Mouse (Mus musculus) layer of hippocampus, postnatal 14 days (tissue): ENCODE results near the gene Padi4. TPM values are rescaled to one million over a fixed set of nuclear protein-coding genes. Genes with fewer than 3 reads are reported as not detected.

Experiments used
- DNase-seq, 2 experiments: peaks; one replicate each; pipeline ENCODE4 v3.0.0; 2021 to 2022; ENCODE audit warnings: low spot score in 2 of 2, mixed read lengths in 1 of 2
- total RNA-seq, 2 experiments: library from RNA; stranded (reverse); gene quantifications; 2 replicates each; pipeline ENCODE4 v1.2.3; 2021

Gene Padi4
- total RNA-seq, 2 experiments from 2014 or later: not detected

DNA sequence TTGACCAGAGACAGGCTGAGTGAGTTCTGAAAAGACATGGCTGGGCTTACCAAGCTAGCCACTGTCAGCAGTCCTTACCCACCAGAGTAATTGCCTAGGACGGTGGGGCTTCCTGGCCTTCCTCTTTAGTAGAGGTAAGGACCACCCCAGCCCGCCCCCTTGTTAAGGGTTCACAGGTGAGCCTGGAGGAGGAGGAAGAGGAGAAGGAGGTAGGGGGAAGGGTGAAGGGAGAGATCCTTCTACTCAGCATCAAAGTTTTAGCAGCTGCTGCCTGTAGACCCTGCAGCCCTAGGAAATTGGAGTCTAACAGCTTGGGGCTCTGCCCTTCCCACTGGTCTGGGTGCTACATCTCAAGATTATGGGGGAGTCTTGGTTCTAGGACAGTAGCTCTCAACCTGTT, 31.5 kb downstream of the Padi4 start, which contains the start of gene Padi6:
Gene Padi6 (minus strand): TSS at position 101 of the 400 bp plus-strand sequence.
- no peak for DNase-seq

DNA sequence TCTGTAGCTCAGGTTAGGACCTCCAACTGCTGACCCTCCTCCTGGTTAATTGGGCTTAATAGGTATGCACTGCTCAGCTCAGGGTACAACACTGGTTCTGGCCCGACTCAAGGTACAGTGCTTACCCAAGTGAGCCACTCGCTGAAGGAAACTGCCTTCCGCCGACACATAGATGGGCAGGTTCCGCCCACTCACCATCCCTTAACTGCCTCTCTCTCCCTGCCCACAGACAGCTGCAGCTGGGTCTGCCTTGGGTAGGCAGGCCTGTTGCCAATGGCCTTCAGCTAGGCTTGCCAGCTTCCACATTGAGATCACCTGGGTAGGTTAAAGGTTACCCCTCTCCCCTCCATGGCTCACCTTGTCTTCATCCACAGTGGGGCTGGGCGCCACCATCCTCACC, 32.6 kb downstream of the Padi4 start:
- no peak for DNase-seq

DNA sequence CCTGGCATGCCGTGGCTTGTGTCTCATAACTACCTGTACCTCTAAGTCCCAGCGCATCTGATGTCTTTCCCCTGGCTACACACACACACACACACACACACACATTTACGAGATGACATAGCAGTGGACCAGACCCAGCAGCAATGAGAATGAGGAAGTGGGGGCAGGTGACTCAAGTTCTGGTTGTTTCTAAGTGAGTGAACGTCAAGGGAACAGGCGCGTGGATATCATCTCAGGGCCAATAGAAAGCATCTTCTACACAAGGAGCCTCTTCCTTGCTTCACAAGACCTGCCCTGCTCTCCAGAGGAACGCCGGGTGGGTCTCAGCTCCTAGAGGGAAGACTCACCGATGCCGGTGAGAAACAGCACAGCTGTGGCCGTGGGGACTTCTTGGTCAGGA, 33.4 kb downstream of the Padi4 start:
- DNase-seq: no peak

DNA sequence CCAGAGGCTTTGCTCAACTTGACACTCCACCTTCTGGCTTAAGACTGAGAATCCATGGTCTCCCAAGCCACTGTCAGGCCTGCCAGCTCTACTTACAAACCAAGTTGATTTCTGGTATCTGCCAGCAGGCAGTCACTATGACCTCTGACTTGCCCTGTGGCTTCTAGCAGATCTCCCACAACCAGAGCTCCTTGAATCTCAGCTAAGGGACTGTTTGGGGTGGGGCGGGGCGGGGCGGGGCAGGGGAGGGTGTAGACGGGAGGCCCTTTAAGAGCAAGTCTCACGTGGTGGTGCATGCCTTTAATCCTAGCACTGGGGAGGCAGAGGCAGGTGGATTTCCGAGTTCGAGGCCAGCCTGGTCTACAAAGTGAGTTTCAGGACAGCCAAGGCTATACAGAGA, 41.2 kb downstream of the Padi4 start:
- no peak for DNase-seq

DNA sequence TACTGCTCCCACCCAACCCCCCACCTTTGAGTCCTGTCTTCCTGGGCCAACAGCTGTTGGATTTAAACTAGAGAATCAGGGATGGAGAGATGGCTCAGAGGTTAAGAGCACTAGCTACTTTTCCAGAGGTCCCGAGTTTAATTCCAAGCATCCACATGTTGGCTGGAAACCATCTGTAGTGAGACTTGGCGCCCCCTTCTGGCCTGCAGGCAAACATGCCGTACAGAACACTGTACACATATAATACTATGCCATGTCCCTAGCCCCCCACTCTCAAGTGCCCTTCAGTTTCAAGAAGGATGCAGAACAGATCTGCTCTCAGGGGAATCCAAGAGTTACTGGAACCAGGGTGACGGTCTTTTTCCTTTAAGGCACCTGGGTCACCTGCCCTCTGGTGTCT, 42.4 kb downstream of the Padi4 start:
- DNase-seq: no peak

DNA sequence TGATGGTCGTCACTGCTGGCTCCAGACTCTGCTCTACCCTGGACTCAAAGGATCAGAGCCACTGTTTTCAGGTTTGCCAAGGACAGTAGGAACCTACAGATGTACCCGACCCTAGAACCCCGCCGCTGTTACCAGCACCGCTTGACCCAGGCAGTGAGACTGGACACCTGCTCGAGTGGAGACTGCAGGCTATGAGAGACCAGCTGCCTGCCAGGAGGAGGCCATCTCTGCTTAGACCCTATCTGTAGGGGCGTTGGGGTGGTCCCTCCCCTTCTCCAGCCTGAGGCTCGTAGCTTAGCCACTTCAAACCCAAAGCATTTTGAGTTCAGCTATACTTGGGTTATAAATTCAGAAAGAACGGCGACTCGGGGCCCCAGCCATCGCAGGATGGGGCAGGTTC, 47.1 kb downstream of the Padi4 start:
- no peak for DNase-seq

DNA sequence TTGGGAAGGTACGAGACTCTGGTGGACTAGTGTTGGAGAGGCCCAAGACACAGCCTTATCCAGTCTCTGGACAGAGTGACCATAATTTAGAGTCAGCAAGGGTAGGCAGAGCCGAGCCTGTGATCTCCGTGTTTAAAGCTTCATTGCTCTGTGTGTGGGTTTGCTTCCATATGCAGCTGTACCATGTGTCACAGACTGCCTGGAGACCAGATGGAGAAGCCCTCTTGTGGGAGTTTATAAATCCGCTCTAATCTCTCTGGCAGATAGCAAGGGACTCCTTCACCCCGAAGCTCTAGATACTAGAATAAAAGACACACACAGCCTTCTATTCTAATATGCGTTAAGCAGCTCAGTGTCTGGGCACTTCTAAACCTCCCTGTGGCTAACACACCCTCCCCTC, 49.3 kb downstream of the Padi4 start:
- DNase-seq: peak in 1 of 2 experiments; percentile 60

DNA sequence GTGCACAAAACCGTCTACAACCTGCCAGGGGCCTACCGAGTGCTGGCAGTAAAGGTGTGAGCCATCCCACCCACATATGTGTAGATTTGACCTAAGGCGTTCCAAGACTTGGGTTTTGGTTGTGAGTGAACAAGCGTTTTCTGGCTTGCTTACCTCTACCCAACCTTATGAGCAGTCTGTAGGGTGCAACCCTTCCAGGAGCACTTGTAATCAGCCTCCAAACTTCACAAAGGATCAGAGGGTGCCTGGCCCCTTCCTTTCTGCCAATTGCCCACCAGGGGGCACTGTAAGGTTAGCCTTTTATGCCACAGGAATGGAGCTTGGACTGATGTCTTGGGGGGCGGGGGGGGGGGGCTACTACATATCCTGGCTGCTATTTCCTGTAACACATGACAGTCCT, 50.2 kb downstream of the Padi4 start:
- DNase-seq: no peak

DNA sequence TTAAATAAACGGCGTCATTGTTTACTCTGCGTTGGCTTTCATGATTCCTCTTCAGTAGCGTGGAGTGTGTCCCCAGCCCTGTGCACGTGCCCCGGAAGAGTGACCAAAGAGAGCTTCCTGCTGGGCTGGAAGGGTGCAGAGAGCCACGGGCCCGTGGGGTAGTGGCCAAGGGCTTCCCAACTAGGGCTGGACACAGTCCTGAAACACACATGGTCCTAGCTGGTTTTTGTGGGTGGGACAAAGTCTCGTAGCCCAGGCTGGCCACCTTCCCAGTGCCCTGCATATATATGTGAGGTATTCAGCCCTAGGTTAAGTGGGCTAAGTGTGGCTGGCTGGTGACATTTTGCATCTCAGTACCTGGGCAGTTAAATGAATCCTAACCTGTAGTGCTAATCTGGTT, 50.8 kb downstream of the Padi4 start:
- DNase-seq: no peak

DNA sequence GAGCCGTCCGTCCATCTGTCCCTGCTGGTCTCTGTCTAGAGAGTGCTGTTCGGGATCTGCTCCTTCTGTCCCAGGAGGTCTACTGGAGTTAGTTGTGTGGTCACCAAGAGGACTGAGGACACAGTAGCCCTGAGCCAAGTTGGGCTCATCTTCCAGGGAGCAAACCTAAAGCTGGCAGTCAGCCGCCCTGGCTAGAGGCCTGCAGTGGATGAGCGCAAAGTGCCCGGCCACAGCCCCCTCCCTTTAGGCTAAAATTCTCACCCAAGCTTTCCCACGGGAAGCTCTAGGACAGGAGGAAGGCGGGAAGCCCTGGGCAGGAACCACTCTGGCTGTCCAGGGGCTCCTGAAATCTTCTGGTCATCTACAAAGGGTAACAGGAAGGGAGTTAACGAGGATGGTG, 51.3 kb downstream of the Padi4 start:
- DNase-seq: no peak

DNA sequence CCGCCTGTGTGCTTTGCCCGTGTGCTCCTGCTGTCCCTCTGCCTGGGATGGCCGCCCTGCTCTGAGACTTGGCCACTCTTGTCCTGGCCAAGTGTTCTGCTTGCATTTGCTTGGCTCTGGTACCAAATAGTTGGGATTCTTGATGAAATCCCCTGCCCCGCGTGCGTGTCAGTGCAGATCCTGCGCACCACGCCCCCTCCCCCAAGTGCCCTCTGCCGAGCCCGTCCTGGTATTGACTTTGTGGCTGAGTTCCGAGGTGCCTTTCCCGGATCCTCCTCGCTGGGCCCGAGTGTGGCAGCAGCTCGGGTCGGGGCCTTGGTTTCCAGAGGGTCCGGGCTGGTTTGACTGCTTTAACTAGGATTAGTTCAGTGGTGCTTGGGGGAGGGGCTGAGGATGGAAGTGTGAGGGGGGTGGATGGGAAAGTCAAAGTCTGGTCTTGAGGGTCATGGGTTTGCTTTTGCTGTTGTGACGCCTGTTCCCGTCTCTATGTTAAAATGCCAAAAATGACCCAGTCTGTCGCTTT, 52.0 kb downstream of the Padi4 start:
- no peak for DNase-seq

DNA sequence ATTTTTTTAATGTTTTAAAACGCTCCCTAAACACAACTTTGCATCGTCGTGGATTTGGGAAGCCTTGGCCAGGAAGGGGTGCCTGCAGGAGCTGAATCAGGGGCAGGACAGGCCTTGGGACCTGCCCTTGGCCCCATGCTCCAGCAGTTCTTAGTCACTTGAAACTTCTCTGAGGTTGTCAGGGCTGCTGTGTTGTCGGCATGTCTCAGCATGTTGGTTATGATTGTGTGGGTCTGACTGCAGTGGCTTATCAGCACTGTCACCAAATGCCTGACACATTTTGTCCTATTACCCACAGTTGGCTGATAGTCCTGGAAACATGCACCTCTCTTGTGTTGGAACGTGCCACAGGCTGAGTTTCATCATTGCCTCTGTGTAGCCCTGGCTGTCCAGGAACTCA, 53.9 kb downstream of the Padi4 start:
- no peak for DNase-seq

DNA sequence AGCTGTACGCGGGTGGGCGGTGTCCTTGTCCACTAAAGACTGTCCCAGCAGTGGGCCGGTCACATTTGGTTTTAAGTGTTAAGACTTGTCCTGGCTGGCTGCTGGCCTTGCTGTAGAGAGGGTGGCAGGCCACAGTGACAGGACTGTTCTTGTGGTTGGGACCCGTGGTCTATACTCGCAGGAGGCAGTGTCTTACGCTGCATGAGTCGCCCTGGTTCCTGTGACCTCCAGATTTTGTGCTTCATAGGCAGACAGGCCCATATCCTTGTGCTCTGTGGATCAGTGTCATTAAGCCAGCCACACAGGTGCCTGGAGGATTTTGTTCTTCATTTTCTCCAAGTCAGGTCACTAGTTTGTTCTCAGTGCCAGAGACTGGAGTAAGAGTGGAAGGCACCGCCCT, 55.6 kb downstream of the Padi4 start:
- DNase-seq: no peak

DNA sequence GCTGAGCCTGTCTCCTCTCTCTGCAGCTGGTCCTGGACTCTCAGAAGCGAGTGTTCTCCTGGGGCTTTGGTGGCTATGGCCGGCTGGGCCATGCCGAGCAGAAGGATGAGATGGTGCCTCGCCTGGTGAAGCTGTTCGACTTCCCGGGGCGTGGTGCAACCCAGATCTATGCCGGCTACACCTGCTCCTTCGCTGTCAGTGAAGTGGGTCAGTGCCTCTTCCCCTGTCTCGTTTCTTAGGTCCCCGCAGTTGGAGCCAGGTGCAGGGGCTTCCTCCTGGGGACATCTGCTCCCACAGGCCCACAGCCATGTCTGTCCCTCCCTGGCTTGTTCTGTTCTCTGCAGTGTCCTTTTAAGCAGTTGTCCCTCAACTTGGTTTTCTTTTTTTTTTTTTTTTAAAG, 57.0 kb downstream of the Padi4 start:
- no peak for DNase-seq

DNA sequence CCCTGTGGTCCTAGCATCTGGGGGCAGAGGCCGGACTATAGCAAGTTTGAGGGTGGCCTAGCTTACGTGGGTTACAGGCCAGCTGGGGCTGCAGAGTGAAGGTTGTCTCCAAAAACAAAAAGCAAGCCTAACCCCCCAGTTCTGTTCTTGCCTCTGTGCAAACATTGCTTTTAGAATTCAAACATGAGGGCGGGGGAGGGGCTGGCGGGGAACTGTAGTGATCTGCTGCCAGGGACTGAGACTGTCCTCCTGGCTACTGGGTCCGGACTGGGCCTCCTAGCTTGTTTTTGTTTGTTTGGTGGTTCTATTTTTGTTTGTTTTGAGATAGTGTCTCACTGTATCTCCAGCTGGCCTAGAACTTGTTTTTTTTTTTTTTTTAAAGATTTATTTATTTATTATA, 59.5 kb downstream of the Padi4 start:
- DNase-seq: no peak

DNA sequence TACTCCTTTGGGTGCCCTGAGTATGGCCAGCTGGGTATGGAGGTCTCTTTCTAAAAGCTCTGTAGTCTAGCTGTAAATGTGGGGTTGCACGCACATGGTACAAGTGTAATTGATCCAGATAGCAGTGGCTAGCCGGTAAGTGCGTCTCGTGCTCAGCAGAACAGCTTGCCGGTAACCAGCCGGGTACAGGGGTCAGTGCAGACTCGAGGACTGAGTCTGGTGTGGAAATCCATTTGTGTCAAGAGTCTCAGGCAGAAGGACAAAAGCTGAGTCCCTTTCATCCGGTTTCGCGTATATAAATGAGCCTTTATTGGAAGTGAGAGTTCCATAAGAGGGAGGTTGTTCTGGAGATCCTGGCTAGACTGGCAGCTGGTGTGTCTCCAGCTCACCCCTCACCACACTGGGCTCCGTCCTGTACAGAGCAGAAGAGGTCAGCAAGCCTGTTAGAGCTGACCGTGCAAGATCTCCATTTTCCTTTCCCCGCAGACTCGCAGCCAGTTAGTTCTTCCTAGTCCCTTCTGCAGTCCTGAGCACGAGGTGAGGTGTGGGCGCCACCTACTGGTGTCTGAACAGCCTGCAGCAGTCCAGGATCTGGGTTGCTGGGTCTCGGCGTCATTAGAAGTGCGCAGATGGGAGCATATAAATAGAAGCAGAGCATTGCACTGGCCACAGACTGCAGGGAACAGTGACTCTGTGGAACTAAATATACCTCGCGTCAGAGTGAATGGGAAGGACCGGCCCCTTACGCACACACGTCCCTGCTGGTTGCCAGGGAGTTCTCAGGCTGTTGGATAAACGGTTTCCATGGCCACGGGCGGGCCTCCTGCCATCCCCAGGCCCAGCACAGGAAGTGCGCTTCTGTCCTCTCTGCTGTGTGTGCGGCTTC, 60.3 kb downstream of the Padi4 start:
- DNase-seq: peak; percentile 99

DNA sequence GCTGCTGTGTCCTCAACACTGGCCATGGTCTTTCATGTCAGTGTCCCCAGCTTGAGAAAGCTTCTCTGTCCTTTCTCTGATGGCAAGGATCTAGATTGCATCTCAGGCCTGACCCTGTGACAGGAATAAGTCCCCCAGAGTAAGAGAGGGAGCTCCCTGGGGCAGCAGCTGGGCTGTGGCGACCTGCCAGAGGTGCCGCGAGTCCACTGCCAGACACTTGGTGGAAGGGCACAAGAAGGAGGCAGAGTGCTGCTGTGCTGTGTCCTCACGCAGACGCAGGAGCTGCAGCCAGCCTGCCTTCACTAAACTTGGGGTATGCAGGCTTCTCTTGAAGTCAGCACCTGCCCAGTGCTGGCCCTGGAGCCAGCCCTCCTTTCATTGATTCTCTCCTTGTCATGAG, 62.7 kb downstream of the Padi4 start:
- DNase-seq: no peak

DNA sequence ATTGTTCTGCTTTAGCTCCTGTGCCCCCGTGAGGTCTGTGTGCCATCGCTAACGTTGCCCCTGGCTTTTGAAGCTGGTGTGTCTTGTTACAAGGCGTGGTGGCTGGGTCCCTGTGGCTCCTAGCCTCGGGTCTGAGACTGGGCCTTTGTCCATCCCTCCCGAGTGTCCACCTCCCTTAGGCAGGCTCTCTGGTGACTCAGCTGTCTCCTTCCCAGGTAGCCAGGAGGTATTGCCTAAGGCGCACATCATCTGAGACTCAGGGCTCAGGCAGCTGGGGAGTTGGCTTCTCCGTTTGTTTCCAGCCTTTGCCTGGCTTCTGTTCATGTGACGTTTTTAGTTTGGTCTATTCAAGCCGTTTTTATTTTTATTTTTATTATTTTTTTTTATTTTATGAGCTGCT, 63.3 kb downstream of the Padi4 start:
- DNase-seq: no peak

DNA sequence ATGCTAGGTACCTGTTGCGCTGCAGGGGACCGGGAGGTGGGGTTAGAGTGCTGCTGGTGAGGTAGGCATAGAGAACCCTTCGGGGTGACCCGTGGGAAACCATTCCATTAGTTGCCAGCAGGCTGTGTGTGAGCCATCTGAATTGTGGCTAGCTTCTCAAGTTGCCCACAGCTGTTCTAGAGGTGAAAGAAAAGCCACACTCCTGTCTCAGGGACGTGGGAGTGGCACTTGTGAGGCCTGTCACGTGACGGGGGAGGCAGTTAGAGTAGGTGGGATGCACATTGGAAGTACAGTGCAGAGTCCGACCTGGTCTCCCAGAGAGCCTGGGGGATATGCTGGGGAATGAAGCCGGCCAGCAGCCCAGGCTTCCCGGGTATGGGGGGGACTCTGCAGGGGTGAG, 64.4 kb downstream of the Padi4 start:
- DNase-seq: no peak

DNA sequence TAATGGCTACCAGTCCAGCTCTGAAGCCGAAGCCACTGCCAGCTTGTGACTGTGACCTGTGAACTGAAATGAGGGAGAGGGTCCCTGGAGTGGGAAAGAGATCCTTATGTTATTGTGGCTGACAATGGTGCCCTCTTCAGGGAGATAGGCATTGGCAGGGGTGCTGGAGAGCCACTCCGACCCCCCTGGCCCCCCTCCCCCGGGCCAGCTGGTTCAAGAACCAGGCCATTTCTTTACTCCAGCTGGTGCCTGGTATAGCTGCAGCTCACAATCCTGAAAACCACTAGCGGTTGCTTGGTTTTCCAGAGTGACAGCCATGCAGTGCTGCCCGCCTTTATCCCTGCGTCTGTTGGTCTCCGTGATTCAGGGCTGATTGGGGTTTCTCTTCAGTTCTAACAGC, 64.9 kb downstream of the Padi4 start:
- no peak for DNase-seq

DNA sequence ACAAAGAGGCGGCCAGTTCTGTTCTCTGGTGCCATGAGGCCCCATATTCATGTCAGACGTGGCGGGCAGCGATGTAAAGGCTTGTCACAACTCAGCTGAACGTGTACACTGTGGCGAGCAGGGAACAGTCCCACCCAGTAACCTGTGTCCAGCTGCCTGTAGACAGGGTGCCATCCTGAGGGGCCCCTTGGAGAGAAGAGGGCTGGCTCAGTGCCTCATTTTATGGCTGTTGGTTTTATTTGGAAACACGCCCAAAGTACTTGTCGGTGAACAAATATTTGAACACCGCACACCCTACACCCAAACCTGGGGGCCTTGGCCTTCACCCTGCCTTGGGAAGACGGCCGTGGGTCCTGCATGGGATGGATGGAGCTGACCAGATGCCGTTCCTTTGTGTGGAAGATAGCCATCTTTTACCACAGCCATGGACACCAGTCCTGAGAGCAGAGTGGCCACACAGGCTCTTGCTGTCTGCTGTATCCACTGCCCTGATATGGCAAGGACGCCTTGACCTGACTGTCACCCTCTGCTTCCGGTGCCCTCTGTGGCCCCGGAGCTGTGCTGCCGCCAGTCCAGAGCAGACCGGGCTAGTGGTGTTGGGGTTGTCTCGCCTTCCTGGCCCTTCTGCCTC, 65.6 kb downstream of the Padi4 start:
- no peak for DNase-seq

DNA sequence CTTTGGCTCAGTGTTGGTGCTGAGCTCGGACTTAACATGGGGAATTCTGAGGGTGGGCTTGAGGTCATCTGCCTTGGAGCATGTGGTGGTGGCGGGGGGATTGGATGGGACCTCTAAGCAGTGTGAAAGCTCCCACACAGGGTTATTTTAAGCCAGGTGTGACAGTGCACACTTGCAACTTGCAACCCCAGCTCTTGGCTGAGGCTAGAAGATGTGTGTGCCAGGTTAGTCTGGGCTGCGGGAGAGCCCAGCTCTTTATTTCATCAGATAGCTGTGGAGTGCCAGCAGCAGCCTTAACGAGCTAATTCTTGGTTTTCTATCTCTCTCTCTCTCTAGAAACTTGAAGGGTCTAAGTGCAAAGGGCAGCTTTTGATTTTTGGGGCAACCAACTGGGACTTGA, 66.4 kb downstream of the Padi4 start:
- no peak for DNase-seq

DNA sequence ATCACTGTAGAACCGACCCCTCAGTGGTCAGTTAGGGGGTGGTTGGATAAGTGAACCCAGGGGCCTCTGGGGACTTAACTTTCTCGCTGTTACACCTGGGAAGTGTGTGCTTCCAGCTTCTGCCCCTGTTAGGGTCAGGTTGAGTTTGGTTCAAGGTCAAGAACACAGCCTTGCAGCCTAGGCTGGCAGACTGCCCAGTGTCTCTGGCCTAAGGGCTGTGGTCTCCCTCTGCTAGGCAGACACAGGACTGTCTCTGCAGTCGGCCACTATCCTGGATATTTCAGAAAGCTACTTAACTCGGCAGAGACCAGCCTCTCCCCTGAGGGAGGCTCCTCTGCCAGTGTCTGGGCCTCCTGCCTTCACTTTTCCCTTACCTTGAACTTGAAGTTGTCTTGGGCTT, 69.9 kb downstream of the Padi4 start:
- no peak for DNase-seq
